Mouse (Mus musculus) heart, embryonic 15.5 days (tissue): Measurements from ENCODE around the gene Mpnd. TPM values are rescaled to one million over a fixed set of nuclear protein-coding genes. Genes with fewer than 3 reads are reported as not detected.

Experiments
- ATAC-seq: fragments of 200-750 bp; cut with Nextera tagmentation; replicated peaks from 2 replicates; pipeline ENCODE4 v1.8.0; 2017; ENCODE audit warnings: low read depth, moderate TSS enrichment; ENCODE audit not compliant: insufficient number of reproducible peaks, insufficient read depth, low FRiP score
- H3K27ac ChIP-seq: fragments of 300-500 bp; sonication (generic); 2 replicates; pipeline ENCODE4 v1.5.1; 2015; ENCODE audit warnings: mild to moderate bottlenecking, inconsistent platforms
- H3K27me3 ChIP-seq: fragments of 300-500 bp; sonication (generic); 2 replicates; pipeline ENCODE4 v1.6.1; 2015; ENCODE audit warnings: inconsistent platforms
- H3K36me3 ChIP-seq: fragments of 300-500 bp; sonication (generic); 2 replicates; pipeline ENCODE4 v1.6.1; 2015; ENCODE audit warnings: mild to moderate bottlenecking, inconsistent platforms
- H3K4me1 ChIP-seq: fragments of 300-500 bp; sonication (generic); replicated peaks from 2 replicates; pipeline ENCODE4 v1.6.1; 2015; ENCODE audit warnings: inconsistent platforms
- H3K4me2 ChIP-seq: fragments of 300-500 bp; sonication (generic); 2 replicates; pipeline ENCODE4 v1.6.1; 2015; ENCODE audit warnings: inconsistent platforms, mild to moderate bottlenecking, moderate library complexity
- H3K4me3 ChIP-seq: fragments of 300-500 bp; sonication (generic); 2 replicates; pipeline ENCODE4 v1.5.1; 2015; ENCODE audit warnings: mild to moderate bottlenecking, inconsistent platforms
- H3K9ac ChIP-seq: fragments of 300-500 bp; sonication (generic); 2 replicates; pipeline ENCODE4 v1.6.1; 2015; ENCODE audit warnings: mild to moderate bottlenecking, inconsistent platforms
- H3K9me3 ChIP-seq: fragments of 300-500 bp; sonication (generic); replicated peaks from 2 replicates; pipeline ENCODE4 v1.6.1; 2016; ENCODE audit warnings: inconsistent platforms
- WGBS: fragments of 180-500 bp; shearing (Covaris S2); methylation state at CpG from one replicate; pipeline ENCODE4 v1.1.7; 2015; ENCODE audit warnings: mixed read lengths; 5-methylcytosine and 5-hydroxymethylcytosine counted together
- polyA plus RNA-seq: library from polyadenylated mRNA; unstranded; fragments of >200 nt; fragmentation: Nextera tagmentation; extraction: Ambion mirVana; gene quantifications from 2 replicates; pipeline ENCODE4 v1.2.1, GENCODE M21; 2015

Mpnd gene
- polyA plus RNA-seq, 1 experiment from 2014 or later, result 61.1 TPM

DNA sequence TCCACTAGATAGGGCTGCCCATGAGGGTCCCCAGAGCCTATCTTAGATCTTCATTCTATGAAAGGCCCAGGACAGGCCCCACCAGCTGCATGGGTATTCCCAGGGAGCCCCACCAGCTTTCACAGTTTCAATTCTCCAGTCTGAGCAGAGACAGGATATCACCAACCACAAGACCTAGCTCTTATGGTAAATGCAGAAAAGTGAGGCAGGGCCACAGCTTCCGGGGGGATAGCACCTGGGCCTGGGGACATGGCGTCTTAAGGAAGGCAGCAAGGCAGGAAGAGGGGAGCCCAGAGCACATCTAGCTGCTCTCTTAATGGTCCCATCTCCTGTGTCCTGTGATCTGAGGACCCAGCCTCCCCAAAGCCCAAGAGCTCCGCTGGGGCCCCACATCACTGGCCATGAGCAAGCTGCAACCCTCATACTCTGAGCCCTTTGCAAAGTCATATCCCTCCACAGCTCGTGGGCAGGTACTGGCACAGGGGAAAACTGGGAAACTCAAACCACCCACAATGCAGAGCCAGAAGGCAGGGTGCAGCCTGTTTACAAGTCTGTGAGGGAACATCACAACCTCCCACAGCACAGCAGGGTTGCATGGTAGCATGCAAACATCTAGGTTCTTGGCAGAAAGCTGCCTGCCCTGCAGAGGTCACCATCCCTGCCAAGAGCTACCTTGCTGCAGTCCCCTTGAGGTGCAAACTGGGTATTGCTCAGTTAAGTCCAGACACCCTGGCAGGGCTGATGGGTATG is 15.8 kb downstream of the Mpnd start:
- Histone ChIP-seq H3K9ac (no peak overlapping the region), H3K27ac (no peak overlapping the region; the same call in 1 of the 2 replicates), H3K4me1 (peaks cover 62% of the 10 kb centered on the region), H3K36me3 (peaks cover 36% of the 10 kb centered on the region), H3K9me3 (no peaks in the 10 kb centered on the region), H3K27me3 (no peaks in the 10 kb centered on the region), H3K4me2 (no peak overlapping the region), H3K4me3 (no peak overlapping the region)
- WGBS, result 82% methylated on average over 4 of the region's 4 CpGs
- ATAC-seq, result no peak

DNA sequence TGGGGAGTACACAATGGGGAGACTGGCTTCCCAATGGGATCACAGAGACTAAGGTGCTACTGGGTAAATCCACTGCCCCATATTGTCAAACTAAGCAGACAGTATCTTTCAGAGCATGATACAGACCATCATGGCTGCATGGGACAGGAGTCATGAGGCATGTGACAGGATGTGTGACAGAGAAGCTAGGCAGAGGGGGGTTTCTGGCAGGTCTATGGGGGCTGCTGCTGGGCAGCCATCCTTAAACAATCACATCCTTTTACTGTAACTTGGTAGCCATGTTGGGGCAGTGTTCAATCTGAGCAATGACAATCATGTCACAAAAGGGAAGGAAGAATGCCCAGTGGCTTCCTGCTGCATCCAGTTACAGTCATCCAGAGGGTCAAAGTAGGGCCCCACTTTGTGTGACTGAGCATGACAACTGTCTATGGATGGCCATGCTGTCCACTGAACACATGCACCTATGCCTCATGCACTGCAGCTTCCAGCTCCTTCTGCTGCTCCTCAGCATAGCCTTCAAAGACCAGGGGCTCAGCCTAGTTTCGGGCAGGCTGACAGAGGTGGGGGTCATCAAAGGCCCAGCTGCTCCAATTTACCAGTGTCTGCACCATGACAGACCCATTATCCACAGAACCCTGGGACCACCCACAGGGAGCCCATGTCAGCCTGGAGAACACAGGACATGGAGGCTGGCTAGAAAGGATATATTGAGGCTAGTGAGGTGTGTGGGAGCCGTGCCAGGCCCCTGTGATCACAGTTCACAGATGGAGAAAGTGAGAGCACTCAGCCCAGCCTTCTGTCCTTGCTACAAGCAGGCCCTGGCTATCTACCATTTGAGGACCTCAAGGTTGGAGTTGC is 16.8 kb downstream of the Mpnd start:
- WGBS, result 87% methylated on average over 2 of the region's 2 CpGs
- peaks cover 72% of the 10 kb centered on the region for H3K4me1 ChIP-seq
- no peaks in the 10 kb centered on the region for H3K27me3 ChIP-seq
- no peak for ATAC-seq
- H3K4me3 ChIP-seq, result no peak overlapping the region
- H3K4me2 ChIP-seq, result no peak overlapping the region
- H3K27ac ChIP-seq, result no peak overlapping the region
- H3K9ac ChIP-seq, result no peak overlapping the region
- H3K9me3 ChIP-seq, result no peaks in the 10 kb centered on the region
- peaks cover 26% of the 10 kb centered on the region for H3K36me3 ChIP-seq

DNA sequence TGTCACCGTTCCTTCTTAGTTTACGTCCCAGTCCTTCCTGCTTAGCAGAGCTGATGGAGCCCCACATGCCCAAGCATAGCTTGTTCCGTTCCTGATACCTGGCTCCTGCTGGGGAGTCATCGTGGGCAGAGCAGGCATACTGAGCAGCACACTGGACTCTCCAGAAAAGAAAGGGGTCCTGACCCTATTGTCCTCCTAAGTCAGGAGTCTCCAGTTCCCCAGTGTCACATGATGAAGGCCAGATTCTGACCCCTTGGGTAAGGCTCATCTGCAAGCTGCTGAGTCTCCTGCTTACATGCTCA is 17.4 kb downstream of the Mpnd start:
- no peak overlapping the region for H3K9ac ChIP-seq
- 76% methylated on average over 4 of the region's 4 CpGs for WGBS
- H3K4me1 ChIP-seq, result peaks cover 78% of the 10 kb centered on the region
- no peak overlapping the region for H3K4me2 ChIP-seq
- no peak for ATAC-seq
- H3K36me3 ChIP-seq, result peaks cover 20% of the 10 kb centered on the region
- H3K27me3 ChIP-seq, result no peaks in the 10 kb centered on the region
- H3K27ac ChIP-seq, result no peak overlapping the region
- H3K9me3 ChIP-seq, result no peaks in the 10 kb centered on the region
- H3K4me3 ChIP-seq, result no peak overlapping the region

DNA sequence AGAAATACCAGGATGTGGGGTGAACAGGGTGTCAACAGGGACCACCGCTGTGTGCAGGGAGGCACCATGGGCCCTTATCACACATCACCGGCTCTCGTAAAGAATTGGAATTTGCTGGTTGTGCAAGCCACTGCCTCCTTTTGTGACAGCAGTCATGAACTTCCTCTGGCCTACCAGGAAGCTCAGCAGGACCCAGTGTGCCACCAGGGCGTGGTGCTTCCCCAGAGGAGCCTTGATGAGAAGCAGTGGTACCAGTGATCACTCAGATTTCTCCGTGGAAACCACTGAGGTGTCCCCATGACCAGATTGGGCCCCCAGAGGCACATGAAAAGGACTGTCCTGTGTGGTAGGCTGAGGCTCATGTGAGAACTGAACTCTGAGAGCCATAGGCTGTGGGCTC is 17.9 kb downstream of the Mpnd start:
- ATAC-seq, result no peak
- H3K4me2 ChIP-seq, result no peak overlapping the region
- no peaks in the 10 kb centered on the region for H3K9me3 ChIP-seq
- WGBS, result 44% methylated on average over 5 of the region's 5 CpGs
- H3K27me3 ChIP-seq, result no peaks in the 10 kb centered on the region
- no peak overlapping the region for H3K9ac ChIP-seq
- no peak overlapping the region for H3K4me3 ChIP-seq
- peaks cover 81% of the 10 kb centered on the region for H3K4me1 ChIP-seq
- H3K36me3 ChIP-seq, result peaks cover 16% of the 10 kb centered on the region
- H3K27ac ChIP-seq, result peak overlapping the region; percentile 15; the same call in 1 of the 2 replicates

DNA sequence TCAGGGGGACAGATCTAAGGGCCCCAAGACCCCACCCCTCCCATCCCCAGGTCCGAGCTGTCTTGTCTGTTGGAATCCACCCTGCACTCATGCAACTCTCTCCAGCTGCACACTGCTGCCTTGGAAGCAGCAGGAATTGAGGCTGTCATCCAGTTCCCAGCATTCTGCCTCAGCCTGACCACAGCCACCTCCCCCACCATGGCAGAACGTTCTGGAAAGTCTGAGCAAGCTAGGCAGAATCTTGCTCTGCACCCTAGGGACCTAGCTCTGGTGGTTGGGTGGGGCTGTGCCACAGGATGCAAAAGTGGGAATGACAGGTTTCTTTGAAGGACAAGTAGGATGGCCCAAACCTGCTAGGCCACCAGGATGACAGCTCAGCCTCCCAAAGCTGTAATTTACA is 19.0 kb downstream of the Mpnd start:
- Histone ChIP-seq H3K4me1 (peaks cover 80% of the 10 kb centered on the region), H3K4me2 (no peak overlapping the region), H3K27ac (no peak overlapping the region), H3K9me3 (no peaks in the 10 kb centered on the region), H3K4me3 (no peak overlapping the region), H3K36me3 (peaks cover 8% of the 10 kb centered on the region; the same call in 1 of the 2 replicates), H3K27me3 (no peaks in the 10 kb centered on the region), H3K9ac (no peak overlapping the region; the same call in 1 of the 2 replicates)
- WGBS, result 42% methylated on average over 2 of the region's 2 CpGs
- no peak for ATAC-seq

DNA sequence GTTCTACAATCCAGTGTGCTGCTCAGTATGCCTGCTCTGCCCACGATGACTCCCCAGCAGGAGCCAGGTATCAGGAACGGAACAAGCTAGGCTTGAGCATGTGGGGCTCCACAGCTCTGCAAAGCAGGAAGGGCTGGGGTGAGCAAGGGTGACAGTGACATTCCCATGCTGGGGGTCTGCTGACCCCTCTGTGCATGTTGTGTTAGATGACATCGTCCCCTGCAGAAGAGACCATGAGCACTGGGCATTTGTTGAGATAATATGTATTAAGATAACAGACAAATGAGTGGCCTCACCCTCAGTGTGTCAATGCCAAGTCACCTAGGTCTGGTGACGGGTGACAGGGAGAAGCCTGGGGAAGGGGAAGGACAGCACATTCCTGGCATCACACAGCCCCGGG is 19.4 kb downstream of the Mpnd start:
- no peaks in the 10 kb centered on the region for H3K9me3 ChIP-seq
- 34% methylated on average over 5 of the region's 5 CpGs for WGBS
- peaks cover 4% of the 10 kb centered on the region; the same call in 1 of the 2 replicates for H3K36me3 ChIP-seq
- no peak overlapping the region for H3K4me3 ChIP-seq
- no peak overlapping the region for H3K9ac ChIP-seq
- H3K4me2 ChIP-seq, result no peak overlapping the region
- ATAC-seq, result no peak
- peaks cover 80% of the 10 kb centered on the region for H3K4me1 ChIP-seq
- no peaks in the 10 kb centered on the region for H3K27me3 ChIP-seq
- no peak overlapping the region for H3K27ac ChIP-seq

DNA sequence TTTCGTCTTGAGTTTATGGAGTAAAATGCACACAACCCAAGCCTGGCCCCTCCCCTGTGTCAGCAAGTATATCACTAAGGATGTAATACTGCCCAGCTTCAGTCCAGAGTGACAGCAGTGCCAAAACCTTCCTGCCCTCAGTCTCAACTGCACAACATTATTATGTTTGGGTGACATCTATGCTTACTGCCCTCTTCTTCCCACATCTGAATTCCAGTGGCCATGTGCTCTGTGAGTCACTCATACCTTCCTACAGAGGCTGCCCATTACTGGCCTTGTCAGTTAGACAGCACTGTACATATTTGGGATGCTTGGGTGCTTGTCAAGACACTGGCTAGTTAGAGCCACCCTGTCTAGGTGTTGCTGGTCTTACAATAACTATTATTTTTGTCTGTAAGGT is 20.8 kb downstream of the Mpnd start:
- Histone ChIP-seq H3K36me3 (peaks cover 4% of the 10 kb centered on the region; the same call in 1 of the 2 replicates), H3K4me2 (no peak overlapping the region), H3K27ac (peak overlapping the region; percentile 39), H3K27me3 (no peaks in the 10 kb centered on the region), H3K9ac (0 out of 2 replicates have a peak overlapping the region, but pooled peaks have one; percentile 1), H3K9me3 (no peaks in the 10 kb centered on the region), H3K4me3 (no peak overlapping the region), H3K4me1 (peaks cover 82% of the 10 kb centered on the region)
- no peak for ATAC-seq
- 39% methylated on average over 1 of the region's 1 CpGs for WGBS

DNA sequence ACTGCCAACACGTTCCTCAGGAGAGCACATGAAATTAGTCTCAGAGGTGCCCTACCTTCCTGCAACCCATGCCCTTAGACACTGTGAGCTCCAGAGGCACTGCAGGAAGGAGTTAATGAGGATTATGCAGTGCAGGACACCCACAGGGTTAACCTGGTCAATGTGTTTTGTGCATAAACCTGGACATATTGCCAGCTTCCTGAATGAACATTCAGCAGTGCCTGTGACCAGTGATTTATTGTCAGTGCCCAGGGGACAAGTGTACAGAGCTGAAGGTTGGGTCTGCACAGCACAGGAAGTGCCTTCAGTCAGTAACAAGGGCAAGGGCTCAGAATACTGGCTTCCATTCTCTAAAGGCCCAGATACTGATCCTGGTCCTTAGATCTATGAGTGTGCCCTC is 21.4 kb downstream of the Mpnd start:
- ATAC-seq, result no peak
- no peaks in the 10 kb centered on the region for H3K27me3 ChIP-seq
- peaks cover 4% of the 10 kb centered on the region; the same call in 1 of the 2 replicates for H3K36me3 ChIP-seq
- H3K9me3 ChIP-seq, result no peaks in the 10 kb centered on the region
- H3K9ac ChIP-seq, result 0 out of 2 replicates have a peak overlapping the region, but pooled peaks have one; percentile 1
- H3K4me1 ChIP-seq, result peaks cover 81% of the 10 kb centered on the region
- no peak overlapping the region for H3K4me2 ChIP-seq
- peak overlapping the region; percentile 39 for H3K27ac ChIP-seq
- WGBS, result 51% methylated on average over 1 of the region's 1 CpGs
- H3K4me3 ChIP-seq, result no peak overlapping the region

DNA sequence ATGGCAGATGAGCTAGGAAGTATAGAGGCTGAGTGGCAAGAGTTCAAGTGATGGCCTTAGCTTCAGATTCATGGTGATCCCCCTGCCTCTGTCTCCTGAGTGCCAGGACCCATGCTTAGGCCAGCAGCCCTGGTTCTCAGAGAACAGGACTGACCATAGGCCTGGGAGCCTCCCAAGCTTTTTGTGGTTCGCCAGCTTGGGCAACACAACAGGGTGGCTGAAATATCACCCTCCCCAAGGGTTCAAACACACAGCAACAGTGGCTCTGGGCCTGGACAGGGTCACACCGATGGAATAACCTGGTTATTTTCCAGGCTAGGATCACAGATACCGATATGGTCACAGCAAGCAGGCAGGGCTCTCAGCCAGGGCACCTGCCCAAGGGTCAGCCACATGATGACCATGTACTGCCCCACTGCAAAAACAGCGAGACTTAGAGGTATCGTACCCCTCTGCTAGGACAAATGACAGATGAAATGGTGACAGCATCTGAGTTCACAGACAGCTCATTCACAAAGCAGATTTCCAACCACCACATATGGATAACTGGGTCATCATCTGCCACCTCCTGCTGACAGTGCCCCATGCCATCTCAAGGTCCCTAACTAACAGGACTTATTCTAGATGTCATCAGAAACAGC is 22.4 kb downstream of the Mpnd start:
- H3K27me3 ChIP-seq, result no peaks in the 10 kb centered on the region
- H3K9me3 ChIP-seq, result no peaks in the 10 kb centered on the region
- 86% methylated on average over 5 of the region's 5 CpGs for WGBS
- no peak overlapping the region for H3K4me3 ChIP-seq
- ATAC-seq, result no peak
- H3K36me3 ChIP-seq, result peaks cover 4% of the 10 kb centered on the region; the same call in 1 of the 2 replicates
- no peak overlapping the region for H3K9ac ChIP-seq
- H3K27ac ChIP-seq, result no peak overlapping the region
- peaks cover 80% of the 10 kb centered on the region for H3K4me1 ChIP-seq
- no peak overlapping the region for H3K4me2 ChIP-seq

DNA sequence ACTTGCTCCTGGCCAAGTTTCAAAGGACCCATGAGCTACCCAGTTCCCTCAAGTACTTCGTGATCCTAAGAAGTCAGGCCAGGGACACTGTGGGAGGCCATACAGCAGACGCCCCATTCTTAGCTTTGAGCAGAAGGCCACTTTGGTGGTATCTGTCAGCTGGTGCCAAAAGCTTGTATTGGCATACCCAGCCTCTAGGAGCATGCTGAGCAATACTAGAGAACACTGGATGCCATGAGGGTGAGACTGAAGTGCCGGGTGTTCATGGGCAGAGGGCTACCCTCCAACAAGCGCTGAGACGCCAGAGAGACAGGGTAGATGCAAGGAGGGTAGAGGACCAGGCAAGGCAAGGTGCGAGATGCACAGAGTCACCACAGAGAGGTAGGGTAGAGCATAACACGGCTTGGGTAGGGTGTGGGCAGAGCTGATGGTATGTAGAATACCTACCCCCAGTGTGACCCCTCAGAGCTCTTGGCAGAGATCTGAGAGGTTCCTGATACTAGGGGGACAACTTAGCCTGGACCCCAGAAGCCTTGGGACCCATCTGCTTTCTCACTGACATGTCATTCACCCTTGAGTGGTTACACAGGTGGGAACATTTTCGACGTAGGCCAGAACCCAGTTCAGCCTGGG is 24.8 kb downstream of the Mpnd start:
- ATAC-seq, result no peak
- Histone ChIP-seq H3K27ac (0 out of 2 replicates have a peak overlapping the region, but pooled peaks have one; percentile 40), H3K36me3 (peaks cover 17% of the 10 kb centered on the region; the same call in 1 of the 2 replicates), H3K9me3 (no peaks in the 10 kb centered on the region), H3K4me2 (no peak overlapping the region), H3K9ac (no peak overlapping the region), H3K4me1 (peaks cover 74% of the 10 kb centered on the region), H3K4me3 (no peak overlapping the region), H3K27me3 (no peaks in the 10 kb centered on the region)
- WGBS, result 79% methylated on average over 9 of the region's 9 CpGs

DNA sequence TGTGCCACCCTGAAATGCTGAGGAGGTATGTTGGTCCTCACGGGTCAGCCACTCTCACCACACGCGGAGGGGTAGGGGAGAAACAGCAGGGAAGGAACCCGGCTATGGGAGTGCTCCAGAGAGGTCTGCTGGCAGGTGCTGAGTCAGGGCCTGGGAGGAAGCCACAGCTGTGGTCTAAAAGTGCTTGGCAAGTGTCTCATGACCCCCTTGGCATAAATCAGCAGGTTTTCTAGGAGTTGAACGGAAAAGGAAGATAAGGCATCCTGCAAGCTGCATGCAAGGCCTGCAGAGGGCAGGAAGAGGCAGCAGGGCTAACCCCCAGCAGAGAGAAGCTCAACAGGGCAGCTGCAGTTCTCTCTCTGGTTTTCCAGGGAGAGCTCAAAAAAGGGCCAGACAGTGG is 25.4 kb downstream of the Mpnd start:
- H3K27me3 ChIP-seq, result no peaks in the 10 kb centered on the region
- H3K4me2 ChIP-seq, result no peak overlapping the region
- no peak overlapping the region for H3K4me3 ChIP-seq
- H3K27ac ChIP-seq, result peak overlapping the region; percentile 40
- WGBS, result 31% methylated on average over 5 of the region's 5 CpGs
- no peak overlapping the region for H3K9ac ChIP-seq
- peaks cover 17% of the 10 kb centered on the region; the same call in 1 of the 2 replicates for H3K36me3 ChIP-seq
- ATAC-seq, result peak; percentile 17; the same call in 1 of the 2 replicates
- no peaks in the 10 kb centered on the region for H3K9me3 ChIP-seq
- peaks cover 74% of the 10 kb centered on the region for H3K4me1 ChIP-seq
